In the genomic region with DNA sequence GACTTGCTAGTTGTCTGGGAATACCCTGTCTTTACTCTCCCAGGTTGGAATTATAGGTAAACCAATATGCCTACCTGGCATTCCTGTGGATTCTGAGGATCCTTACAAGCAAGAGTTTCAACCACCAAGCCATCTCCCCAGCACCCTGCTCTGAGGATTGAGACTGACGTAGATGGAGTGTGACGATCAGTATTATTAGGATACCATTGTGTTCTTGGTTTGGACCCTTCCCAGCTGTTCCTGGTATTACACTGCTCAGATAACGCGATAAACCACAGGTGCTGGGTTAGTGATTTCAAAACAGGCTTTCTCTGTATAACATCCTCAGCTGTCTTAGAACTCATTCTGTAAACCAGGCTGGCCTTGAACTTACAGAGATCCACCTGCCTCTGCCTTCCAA, we compare ENCODE assay signal across 25 mouse cellular contexts. TPM values are rescaled to one million over a fixed set of nuclear protein-coding genes. Genes with fewer than 3 reads are reported as not detected.
DNase-seq lines count a peak whose midpoint lies in the region; ATAC-seq and TF ChIP-seq lines count a peak whose summit lies in the region.
"Had no signal": no experiment of that assay in that cellular context is flagged by ENCODE, and none has a peak within 500 bp of the region (broad histone marks: within the 10 kb centered on the region; RNA-seq: fewer than 3 reads in every experiment).

No protein-coding gene starts in this region.

- no peak overlapping the region for H3K4me3 ChIP-seq in heart, embryonic 12.5 days
- H3K4me3 ChIP-seq in liver, adult 2 months (ENCODE audit: insufficient read depth, low read depth, low read length): peak overlapping the region; percentile 35
- H3K4me3 ChIP-seq: embryonic facial prominence, embryonic 13.5 days; embryonic facial prominence, embryonic 15.5 days; erythroblast, embryonic 14.5 days; forebrain, embryonic 10.5 days; forebrain, embryonic 12.5 days had no signal

- no peak for TF ChIP-seq POLR2A in liver, adult 2 months (IDR thresholded peaks at IDR 0.05; ENCODE audit: extremely low read depth, insufficient read depth, low read length)

- ATAC-seq in heart, embryonic 12.5 days (ENCODE audit: insufficient number of reproducible peaks, low FRiP score): no peak
- ATAC-seq: activated CD4-positive, CD25-positive, alpha-beta regulatory T cell, adult 4 months; CD4-positive, CD25-positive, alpha-beta regulatory T cell, adult 4 months; forebrain, embryonic 14.5 days; forebrain, embryonic 16.5 days; Patski had no signal

- 91% methylated on average over 4 of the region's 4 CpGs for WGBS in heart, embryonic 12.5 days
- WGBS in liver, adult 2 months: 30% methylated on average over 4 of the region's 4 CpGs

- no peak for TF ChIP-seq CTCF in liver, adult 2 months (IDR thresholded peaks at IDR 0.05; ENCODE audit: low read depth, low read length)

- H3K4me2 ChIP-seq in heart, embryonic 12.5 days: no peak overlapping the region
- H3K4me2 ChIP-seq: embryonic facial prominence, embryonic 13.5 days; embryonic facial prominence, embryonic 15.5 days; forebrain, embryonic 12.5 days had no signal

- H3K9me3 ChIP-seq in heart, embryonic 12.5 days (replicated peaks): no peaks in the 10 kb centered on the region
- H3K9me3 ChIP-seq: embryonic facial prominence, embryonic 13.5 days; embryonic facial prominence, embryonic 15.5 days; forebrain, embryonic 10.5 days; forebrain, embryonic 12.5 days had no signal

- H3K27me3 ChIP-seq in heart, embryonic 12.5 days (replicated peaks): no peaks in the 10 kb centered on the region
- H3K27me3 ChIP-seq in liver, adult 2 months (ENCODE audit: control insufficient read depth, insufficient read depth, low read length): no peaks in the 10 kb centered on the region
- H3K27me3 ChIP-seq: embryonic facial prominence, embryonic 13.5 days; embryonic facial prominence, embryonic 15.5 days; forebrain, embryonic 12.5 days; Patski had no signal

- peaks cover 10% of the 10 kb centered on the region; the same call in 1 of the 2 replicates for H3K4me1 ChIP-seq in heart, embryonic 12.5 days (replicated peaks)
- peaks cover 24% of the 10 kb centered on the region for H3K4me1 ChIP-seq in liver, adult 2 months (ENCODE audit: control insufficient read depth, insufficient read depth, low read length)

- DNase-seq in heart, adult 11 months: peak; percentile 71
- peak; percentile 71 for DNase-seq in liver, adult 2 months (ENCODE audit: extremely low read depth, low read depth, low spot score)
- no peak for DNase-seq in liver
- DNase-seq in left cerebral cortex, adult 8-10 months (ENCODE audit: low spot score in 2 of 2): no peak
- DNase-seq: adrenal gland, adult 8-10 months; adrenal gland, postnatal 14 days; adrenal gland, postnatal 36 days; B cell, adult 2 months; cerebellum, adult 11-12 months; cerebellum, adult 2 months; cerebellum, adult 9-10 months; cerebellum, postnatal 10 days; cerebellum, postnatal 25 days had no signal

- H3K9ac ChIP-seq in heart, embryonic 12.5 days: no peak overlapping the region
- H3K9ac ChIP-seq in liver, adult 2 months (ENCODE audit: low read depth, low read length): peak overlapping the region; percentile 85
- H3K9ac ChIP-seq: embryonic facial prominence, embryonic 13.5 days; embryonic facial prominence, embryonic 15.5 days; forebrain, embryonic 12.5 days had no signal

- no peak overlapping the region for H3K27ac ChIP-seq in heart, embryonic 12.5 days (ENCODE audit: poor library complexity, severe bottlenecking)
- peak overlapping the region; percentile 99 for H3K27ac ChIP-seq in liver, adult 2 months (replicated peaks; ENCODE audit: insufficient read depth, low read depth, low read length)
- H3K27ac ChIP-seq: embryonic facial prominence, embryonic 13.5 days; embryonic facial prominence, embryonic 15.5 days; forebrain, embryonic 10.5 days; forebrain, embryonic 12.5 days had no signal

- no peaks in the 10 kb centered on the region for H3K36me3 ChIP-seq in heart, embryonic 12.5 days
- peaks cover 34% of the 10 kb centered on the region for H3K36me3 ChIP-seq in liver, adult 2 months (ENCODE audit: control insufficient read depth, insufficient read depth, low read length)
- H3K36me3 ChIP-seq: embryonic facial prominence, embryonic 13.5 days; embryonic facial prominence, embryonic 15.5 days; forebrain, embryonic 10.5 days; forebrain, embryonic 12.5 days; G1E had no signal

- peaks cover 24% of the 10 kb centered on the region; the same call in 1 of the 2 replicates for H3K79me2 ChIP-seq in liver, adult 2 months (ENCODE audit: control insufficient read depth, insufficient read depth, low read length)

RNA-seq across cellular contexts. Expression of gene Nudt7, which starts 1.9 kb away (rescaled TPM):
- polyA plus RNA-seq in heart, embryonic 12.5 days (2016; fragmentation: Nextera tagmentation; extraction: Ambion mirVana): 23.5 and 23.7 TPM in 2 replicates
- total RNA-seq in liver, adult 2 months (2014; rRNA removed): 221 and 394 TPM in 2 replicates
- polyA plus RNA-seq in liver, adult 2 months (2012; rRNA removed): 233 and 293 TPM in 2 replicates
- total RNA-seq in left cerebral cortex, adult 8-10 months (2022): 1 to 10 TPM; 5.8 to 6.3 (median 6.1) TPM
- polyA plus RNA-seq: G1E had no signal

Comparison
In these comparisons a context has a peak if more than half of its experiments do, and no peak if none do; other contexts are left out.
1. DNase-seq: peak in heart, adult 11 months (single experiment) and liver, adult 2 months (single experiment); none in liver (single experiment) and left cerebral cortex, adult 8-10 months (0 of 2).
2. RNA of gene Nudt7, which starts 1.9 kb away (total RNA-seq): 221 to 394 TPM in liver, adult 2 months; 5.8 to 6.3 TPM in left cerebral cortex, adult 8-10 months; every median in the first group is over 10 times any median in the second.